Mouse (Mus musculus) heart, postnatal 25 days (tissue): ENCODE measurements around the gene Rnf225. TPM values are rescaled to one million over a fixed set of nuclear protein-coding genes. Genes with fewer than 3 reads are reported as not detected.
"Not testable (repeated sequence)": the region's sequence is repeated elsewhere in the genome, so short reads cannot be mapped to it uniquely, and the experiment has no call there.

ENCODE experiments used
- DNase-seq: peaks from one replicate; pipeline ENCODE4 v3.0.0; 2022; ENCODE audit warnings: low spot score
- intact Hi-C: fragments of 180-260 bp; cut with DNase I; formaldehyde crosslinking; loops from one replicate; pipeline ENCODE4 v1.15.1; 2025
- total RNA-seq, 2 experiments: library from RNA; stranded (reverse); gene quantifications; 2 replicates each; pipeline ENCODE4 v1.2.3; 2021

Rnf225 gene
- total RNA-seq, 2 experiments from 2014 or later: 0.21 to 0.22 TPM

DNA sequence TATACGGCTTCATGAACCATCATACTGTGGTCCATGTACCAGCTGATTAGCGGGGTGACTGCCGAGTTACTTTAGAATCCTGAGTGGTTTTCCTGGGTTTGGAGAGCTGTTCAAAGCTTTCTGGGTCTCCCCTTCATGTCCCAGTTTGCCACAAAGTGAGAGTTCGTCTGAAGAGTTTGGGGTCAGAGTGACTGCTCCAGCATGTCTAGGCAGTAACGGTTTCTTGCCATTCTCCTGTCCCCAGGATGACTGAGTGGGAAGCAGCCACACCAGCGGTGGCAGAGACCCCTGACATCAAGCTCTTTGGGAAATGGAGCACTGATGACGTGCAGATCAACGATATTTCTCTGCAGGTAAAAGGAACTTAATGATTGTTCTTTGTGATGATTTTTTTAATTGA, 4.5 kb upstream of the Rnf225 start:
- intact Hi-C loops: loop anchor here (2.0 to 5.0 kb wide), 3 partner anchors 26 to 130 kb away; partner anchors contain the start of genes Mzf1 and Zfp446

DNA sequence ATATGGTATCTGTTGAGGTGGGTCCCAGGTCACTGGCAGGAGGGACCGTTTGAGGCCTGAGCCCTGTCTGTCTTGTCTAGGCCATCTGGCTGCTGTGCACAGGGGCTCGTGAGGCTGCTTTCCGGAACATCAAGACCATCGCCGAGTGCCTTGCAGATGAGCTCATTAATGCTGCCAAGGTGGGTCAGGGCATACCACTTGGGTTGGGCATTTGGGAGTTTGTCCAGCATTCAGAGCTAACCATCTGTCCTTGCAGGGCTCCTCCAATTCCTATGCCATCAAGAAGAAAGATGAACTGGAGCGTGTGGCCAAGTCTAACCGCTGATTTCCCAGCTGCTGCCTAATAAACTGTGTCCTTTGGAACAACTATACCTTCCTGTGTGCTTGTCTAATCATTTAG, 900 bp upstream of the Rnf225 start:
- intact Hi-C loops: no loop called here
- DNase-seq: no peak

More for the DNA sequence above, 4.5 kb upstream of the Rnf225 start:
- DNase-seq: no peak

DNA sequence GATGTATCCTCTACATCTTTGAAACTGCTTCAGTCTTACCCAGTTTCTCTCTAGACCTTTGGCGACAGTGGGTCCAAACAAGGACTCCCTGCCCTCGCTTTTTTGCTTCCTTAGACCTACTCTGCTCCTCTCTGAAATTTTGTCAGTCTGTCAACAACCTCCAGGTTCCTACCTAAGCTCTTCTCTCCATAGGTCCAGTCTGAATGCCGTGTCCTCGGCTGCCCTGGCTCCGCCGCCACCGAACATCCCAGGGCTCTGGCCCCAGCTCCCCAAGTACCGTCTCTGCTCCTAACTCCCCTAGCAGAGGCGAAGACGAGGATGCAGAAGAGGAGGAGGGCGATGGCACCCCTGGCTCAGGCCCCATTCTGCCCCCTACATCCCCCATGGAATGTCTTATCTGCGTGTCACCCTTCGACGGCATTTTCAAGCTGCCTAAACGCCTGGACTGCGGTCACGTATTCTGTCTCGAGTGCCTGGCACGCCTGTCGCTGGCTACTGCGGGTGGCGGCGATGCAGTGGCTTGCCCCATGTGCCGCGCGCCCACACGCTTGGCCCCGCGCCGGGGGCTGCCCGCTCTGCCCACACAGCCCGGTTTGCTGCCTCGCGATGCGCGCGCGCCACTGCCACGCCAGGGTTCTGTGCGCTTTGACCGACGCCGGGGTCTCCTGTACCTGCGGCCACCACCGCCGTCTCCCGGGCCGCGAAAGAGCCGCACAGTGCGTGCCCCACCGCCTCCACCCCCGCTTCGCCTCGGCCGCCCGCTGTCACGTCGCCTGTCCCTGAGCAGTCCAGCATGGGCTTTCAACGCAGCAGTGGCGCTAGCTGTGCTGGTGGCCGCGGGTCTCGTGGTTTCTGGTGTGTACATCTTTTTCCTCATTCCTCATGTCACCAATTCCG, 725 bp downstream of the Rnf225 start:
- DNase-seq: no peak
- intact Hi-C loops: no loop called here

DNA sequence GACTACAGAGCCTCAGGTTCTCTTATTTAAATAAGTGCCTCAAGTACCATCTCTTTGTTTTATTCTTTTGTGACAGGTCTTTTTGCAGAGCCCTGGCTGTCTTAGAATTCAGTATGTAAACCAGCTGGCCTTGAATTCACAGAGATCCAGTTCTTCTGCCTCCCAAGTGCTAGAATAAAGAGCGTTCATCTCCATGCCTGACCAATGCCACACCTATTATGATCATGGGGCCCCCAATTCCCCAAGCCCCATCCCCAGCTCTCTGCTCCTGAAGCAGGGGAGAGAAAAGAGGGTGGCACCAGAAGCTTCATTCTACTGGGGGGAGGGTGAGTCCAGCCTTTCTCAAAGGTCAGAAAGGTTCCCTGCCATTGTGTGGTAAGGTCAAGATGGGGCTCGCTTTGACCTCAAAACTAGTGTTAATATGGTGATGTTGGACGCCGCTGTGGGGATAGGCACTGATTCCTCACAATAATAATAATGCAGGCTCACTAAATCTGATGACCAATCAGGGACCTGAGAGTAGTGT, 6.5 kb downstream of the Rnf225 start:
- intact Hi-C loops: no loop called here
- no peak for DNase-seq

DNA sequence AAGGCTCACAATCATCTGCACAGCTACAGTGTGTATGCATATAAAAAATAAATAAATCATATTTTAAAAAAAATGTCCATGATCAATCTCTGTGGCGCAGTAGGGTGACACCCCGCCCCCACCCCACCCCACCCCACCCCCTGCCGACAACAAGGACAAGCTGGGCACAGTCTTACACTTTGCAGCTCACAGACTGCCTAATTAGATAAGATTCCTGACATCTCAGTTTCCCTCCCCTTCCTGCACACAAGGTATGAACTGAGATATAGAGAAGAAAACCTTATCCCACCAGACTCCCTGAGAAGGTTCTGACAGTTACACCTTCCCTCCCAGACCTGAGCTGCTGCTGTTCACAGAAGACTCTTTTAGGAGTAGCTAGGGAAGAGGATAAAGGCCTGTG, 7.6 kb downstream of the Rnf225 start:
- DNase-seq: no peak
- intact Hi-C loops: no loop called here

- not testable (repeated sequence) for DNase-seq
Observed at GRCm38 (mm10) chr7:12937254-12937803, 10.1 kb downstream of the Rnf225 start.

DNA sequence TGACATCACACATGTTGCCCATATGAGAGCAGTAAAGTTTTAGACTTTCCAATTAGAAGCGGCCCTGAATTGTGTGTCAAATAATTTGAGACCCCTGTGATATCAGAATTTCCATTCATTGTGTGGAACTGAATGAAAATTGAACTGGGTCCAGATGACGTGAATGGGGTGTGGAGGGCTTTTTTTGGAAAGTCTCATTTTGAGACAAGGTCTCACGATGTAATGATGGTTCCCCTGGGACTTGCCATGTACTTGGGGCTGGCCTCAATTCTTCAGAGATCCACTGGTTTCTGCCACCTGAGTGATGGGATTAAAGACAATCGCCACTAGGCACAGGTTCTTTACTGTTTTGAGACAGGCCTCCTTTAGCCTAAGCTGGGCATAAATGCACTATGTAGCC, 13.4 kb downstream of the Rnf225 start:
- DNase-seq: no peak
- intact Hi-C loops: no loop called here

More at GRCm38 (mm10) chr7:12937254-12937803, 10.1 kb downstream of the Rnf225 start:
- intact Hi-C loops: not testable (repeated sequence)

- intact Hi-C loops: no loop called here
- no peak for DNase-seq
Observed at GRCm38 (mm10) chr7:12943488-12943887, 16.3 kb downstream of the Rnf225 start.

DNA sequence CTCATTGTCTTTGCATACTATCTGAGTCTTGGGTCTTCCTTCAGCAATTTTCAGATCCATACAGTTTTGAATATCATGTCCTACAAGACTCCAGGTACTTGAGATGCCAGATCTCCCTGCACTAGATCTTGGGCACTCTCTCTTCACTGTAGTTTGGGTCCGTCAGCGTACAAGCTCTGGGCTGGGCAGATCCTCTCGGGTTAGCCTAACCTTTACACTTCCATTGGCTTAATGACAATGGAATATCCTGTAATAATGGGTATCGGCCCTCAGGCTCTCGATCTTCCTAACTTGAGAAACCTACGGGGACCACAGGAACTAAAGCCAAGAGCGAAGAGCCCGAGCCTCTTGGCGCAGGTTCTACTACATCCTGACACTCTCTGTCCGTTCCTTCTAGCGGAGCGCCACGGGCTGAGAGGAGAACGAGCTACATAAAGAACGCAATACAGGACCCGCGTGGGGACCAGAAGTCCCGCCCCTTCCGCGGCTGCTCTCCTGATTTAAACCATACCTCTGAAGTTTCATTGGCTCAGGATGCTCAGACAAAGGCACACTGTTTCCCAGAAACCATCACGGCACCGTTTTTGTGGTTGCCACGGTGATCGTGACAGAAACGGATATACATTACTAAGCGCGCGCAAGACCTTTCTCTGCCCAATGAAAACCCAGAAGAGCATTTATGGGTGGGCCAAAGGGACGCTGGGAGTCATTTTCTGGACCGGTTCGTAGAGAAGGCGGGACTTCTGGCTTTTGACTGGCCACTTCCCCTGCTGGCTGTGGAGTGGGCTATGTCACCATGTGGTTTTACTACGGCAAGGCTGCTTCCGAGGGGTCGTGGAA, 22.0 kb downstream of the Rnf225 start:
- intact Hi-C loops: loop anchor here (2.0 to 5.0 kb wide), 3 partner anchors 16 to 37 kb away; partner anchors contain the start of genes Rps5 and Zfp324
- DNase-seq: peak; percentile 92

- no peak for DNase-seq
- intact Hi-C loops: loop anchor here (2.0 to 5.0 kb wide), 3 partner anchors 15 to 38 kb away; partner anchors contain the start of genes Rps5 and Zfp324
Observed at GRCm38 (mm10) chr7:12949872-12950229, 22.6 kb downstream of the Rnf225 start.

- intact Hi-C loops: no loop called here
- DNase-seq: no peak
Observed at GRCm38 (mm10) chr7:12954896-12955295, 27.7 kb downstream of the Rnf225 start.

DNA sequence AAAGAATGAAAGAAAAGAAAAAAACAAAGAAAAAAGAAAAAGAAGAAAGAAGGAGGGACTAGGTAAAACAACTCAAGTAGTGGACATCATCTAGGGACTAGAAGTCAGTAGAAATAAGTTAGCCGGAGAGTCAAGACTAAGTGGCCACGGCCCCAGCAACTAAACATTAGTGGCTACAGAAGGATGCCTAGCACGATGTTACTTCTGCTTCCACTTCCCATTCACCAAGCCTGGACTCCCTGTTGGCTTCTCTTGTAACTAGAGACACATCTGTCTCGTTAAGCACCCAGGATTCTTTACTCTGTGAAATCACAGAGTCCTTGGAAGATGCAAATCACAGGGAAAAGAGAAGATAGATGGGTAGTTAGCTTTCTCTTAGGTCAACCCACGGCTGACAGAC, 30.3 kb downstream of the Rnf225 start:
- DNase-seq: no peak

DNA sequence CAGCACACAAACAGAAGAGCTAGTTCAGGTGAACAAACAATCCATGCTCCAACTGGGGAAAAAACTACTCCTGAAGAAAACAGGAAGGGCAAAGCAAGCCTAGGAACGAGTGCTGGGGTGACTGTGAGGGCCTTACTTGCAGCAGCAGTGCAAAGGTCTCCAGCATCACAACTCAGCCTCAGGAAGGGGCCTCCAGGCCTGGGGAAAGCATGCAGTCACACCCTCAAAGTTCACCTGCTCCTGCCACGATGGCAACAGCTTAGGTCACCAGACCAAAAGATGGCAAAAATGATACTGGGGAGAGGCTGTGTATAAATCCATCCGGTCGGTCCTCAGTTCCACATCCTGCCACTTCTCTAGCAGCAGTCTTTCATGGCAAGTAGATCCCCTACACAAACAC, 31.7 kb downstream of the Rnf225 start:
- intact Hi-C loops: no loop called here
- no peak for DNase-seq

More for the DNA sequence above, 30.3 kb downstream of the Rnf225 start:
- intact Hi-C loops: no loop called here

DNA sequence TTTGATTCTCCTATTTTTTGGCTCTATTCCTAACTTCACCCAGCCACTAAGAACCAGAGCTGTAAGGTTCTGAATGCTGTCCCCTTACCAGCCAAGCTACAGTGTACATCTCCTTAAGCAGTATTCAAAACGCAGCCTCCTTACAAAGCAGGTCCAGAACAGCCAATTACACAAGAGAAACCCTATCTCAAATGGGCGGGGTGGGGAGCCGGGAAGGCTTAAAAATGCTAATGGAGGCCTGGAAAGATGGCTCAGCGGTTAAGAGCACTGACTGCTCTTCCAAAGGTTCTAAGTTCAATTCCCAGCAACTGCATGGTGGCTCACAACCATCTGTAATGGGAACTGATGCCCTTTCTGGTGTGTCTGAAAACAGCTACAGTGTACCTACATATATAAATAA, 32.5 kb downstream of the Rnf225 start:
- DNase-seq: no peak
- intact Hi-C loops: no loop called here

- intact Hi-C loops: no loop called here
Observed at GRCm38 (mm10) chr7:12961511-12962141, 34.4 kb downstream of the Rnf225 start.

DNA sequence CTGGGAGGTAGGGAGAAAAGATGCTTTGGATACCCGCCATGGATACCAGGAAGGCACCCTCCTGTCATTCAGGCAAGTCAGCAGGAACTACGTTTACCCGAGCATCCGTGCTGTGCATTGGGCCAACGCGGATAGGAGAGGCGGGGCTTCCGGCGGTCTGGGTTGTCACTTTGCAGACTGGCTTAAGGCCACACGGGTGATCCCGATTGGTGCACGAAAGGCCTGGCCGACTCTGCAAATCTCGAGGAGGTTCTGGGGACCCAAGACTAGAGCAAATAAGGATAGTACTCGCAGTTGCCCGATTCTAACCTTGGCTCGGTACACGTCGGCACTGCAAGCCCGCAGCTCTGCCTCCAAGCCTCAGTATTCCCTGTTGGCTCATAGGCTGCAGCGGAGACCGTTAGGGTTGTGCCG, 38.5 kb downstream of the Rnf225 start, which contains the start of gene Zfp324:
Gene Zfp324 (plus strand): TSS at position 161 of the 414 bp plus-strand sequence.
- peak; percentile 84 for DNase-seq
- intact Hi-C loops: loop anchor here (2.0 kb wide), 1 partner anchor 17 kb away; no protein-coding TSS in a partner anchor

More at GRCm38 (mm10) chr7:12961511-12962141, 34.4 kb downstream of the Rnf225 start:
- DNase-seq: peak; percentile 17

GRCm38 (mm10) chr7:12966104-12966845, 39.1 kb downstream of the Rnf225 start:
- intact Hi-C loops: no loop called here
- peak; percentile 14 for DNase-seq

- intact Hi-C loops: loop anchor here (10.0 kb wide), 1 partner anchor 166 kb away; the partner anchor contains the start of gene Zscan18
Observed at GRCm38 (mm10) chr7:12970906-12971305, 43.7 kb downstream of the Rnf225 start.

More at GRCm38 (mm10) chr7:12970906-12971305, 43.7 kb downstream of the Rnf225 start:
- no peak for DNase-seq
